Comparison of ENCODE assay signal across 24 mouse cellular contexts in the genomic region with DNA sequence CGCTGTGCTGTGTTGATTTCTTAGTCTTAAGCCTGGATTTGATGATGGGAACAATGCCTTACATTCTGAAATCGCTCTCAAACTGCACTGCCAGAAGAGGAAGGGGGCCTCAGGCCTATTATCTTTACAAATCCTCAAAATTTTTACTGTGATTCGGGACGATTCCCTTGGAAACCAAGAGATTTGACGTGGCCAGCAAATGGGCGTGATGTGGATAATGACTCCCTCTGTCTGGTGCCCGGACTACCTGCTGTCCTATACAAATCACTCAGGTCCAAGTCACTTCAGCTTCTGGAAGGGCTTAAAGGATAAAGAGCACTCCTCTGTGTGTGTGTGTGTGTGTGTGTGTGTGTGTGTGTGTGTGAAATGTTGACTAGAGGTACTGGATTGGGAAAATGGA. TPM values are rescaled to one million over a fixed set of nuclear protein-coding genes. Genes with fewer than 3 reads are reported as not detected.
DNase-seq lines count a peak whose midpoint lies in the region; ATAC-seq and TF ChIP-seq lines count a peak whose summit lies in the region.
"Had no signal": no experiment of that assay in that cellular context is flagged by ENCODE, and none has a peak within 500 bp of the region (broad histone marks: within the 10 kb centered on the region; RNA-seq: fewer than 3 reads in every experiment).

No protein-coding gene starts in this region.

- peak; percentile 22 for DNase-seq in embryo, embryonic 10.5 days (ENCODE audit: low spot score)
- DNase-seq in embryo, embryonic 11 days = no peak
- DNase-seq in hindbrain, postnatal 0 days (ENCODE audit: low spot score) = peak; percentile 8
- peak; percentile 11 for DNase-seq in Muller cell, postnatal 12 days (ENCODE audit: inconsistent ontology term)
- DNase-seq in midbrain, embryonic 14.5 days = peak; percentile 29
- no peak for DNase-seq in lung, adult 2 months
- DNase-seq: adrenal gland, postnatal 10 days; B cell, adult 2 months; cerebellum, adult 11-12 months; cerebellum, adult 9-10 months; cerebellum, postnatal 25 days; gastrocnemius, postnatal 10 days; heart, adult 18-20 months; heart, postnatal 14 days had no signal

- no peaks in the 10 kb centered on the region for H3K9me3 ChIP-seq in hindbrain, postnatal 0 days (ENCODE audit: low read length)
- no peaks in the 10 kb centered on the region for H3K9me3 ChIP-seq in hindbrain, embryonic 13.5 days
- no peaks in the 10 kb centered on the region for H3K9me3 ChIP-seq in midbrain, embryonic 14.5 days (ENCODE audit: control insufficient read depth, low read length)
- H3K9me3 ChIP-seq: embryonic facial prominence, embryonic 10.5 days; G1E; heart, embryonic 15.5 days had no signal

- H3K4me2 ChIP-seq in hindbrain, postnatal 0 days (ENCODE audit: low read depth, low read length) = 0 out of 2 replicates have a peak overlapping the region, but pooled peaks have one; percentile 6
- no peak overlapping the region for H3K4me2 ChIP-seq in hindbrain, embryonic 13.5 days
- H3K4me2 ChIP-seq in midbrain, embryonic 14.5 days (ENCODE audit: low read length) = 0 out of 2 replicates have a peak overlapping the region, but pooled peaks have one; percentile 9
- H3K4me2 ChIP-seq: heart, embryonic 11.5 days; heart, embryonic 15.5 days; hindbrain, embryonic 14.5 days had no signal

- peaks cover 3% of the 10 kb centered on the region; the same call in 1 of the 2 replicates for H3K4me1 ChIP-seq in hindbrain, postnatal 0 days (ENCODE audit: insufficient read depth, low read length)
- H3K4me1 ChIP-seq in hindbrain, embryonic 13.5 days (replicated peaks) = peaks cover 7% of the 10 kb centered on the region
- H3K4me1 ChIP-seq in midbrain, embryonic 14.5 days (ENCODE audit: control insufficient read depth, insufficient read depth, low read length) = peaks cover 4% of the 10 kb centered on the region; the same call in 1 of the 2 replicates
- H3K4me1 ChIP-seq in lung, adult 2 months (ENCODE audit: control insufficient read depth, insufficient read depth, low read length) = no peaks in the 10 kb centered on the region
- H3K4me1 ChIP-seq: heart, embryonic 15.5 days had no signal

- no peak overlapping the region for H3K4me3 ChIP-seq in hindbrain, postnatal 0 days (ENCODE audit: low read length)
- H3K4me3 ChIP-seq in hindbrain, embryonic 13.5 days = no peak overlapping the region
- H3K4me3 ChIP-seq in midbrain, embryonic 14.5 days (replicated peaks; ENCODE audit: low read depth, low read length) = no peak overlapping the region
- H3K4me3 ChIP-seq in lung, adult 2 months (replicated peaks; ENCODE audit: extremely low read depth, low read depth, low read length) = no peak overlapping the region
- H3K4me3 ChIP-seq: embryonic facial prominence, embryonic 10.5 days; heart, embryonic 15.5 days had no signal

- no peaks in the 10 kb centered on the region for H3K36me3 ChIP-seq in hindbrain, postnatal 0 days (ENCODE audit: insufficient read depth, low read length)
- H3K36me3 ChIP-seq in hindbrain, embryonic 13.5 days = no peaks in the 10 kb centered on the region
- no peaks in the 10 kb centered on the region for H3K36me3 ChIP-seq in midbrain, embryonic 14.5 days (ENCODE audit: control insufficient read depth, insufficient read depth, low read length)
- H3K36me3 ChIP-seq: embryonic facial prominence, embryonic 10.5 days; G1E; heart, embryonic 15.5 days had no signal

- no peak for TF ChIP-seq CTCF in hindbrain, postnatal 0 days (IDR thresholded peaks at IDR 0.05; ENCODE audit: low read depth)
- TF ChIP-seq CTCF in lung, adult 2 months (IDR thresholded peaks at IDR 0.05; ENCODE audit: insufficient read depth, low read length) = no peak

- no peak overlapping the region for H3K9ac ChIP-seq in hindbrain, postnatal 0 days (replicated peaks; ENCODE audit: low read length)
- H3K9ac ChIP-seq in hindbrain, embryonic 13.5 days = no peak overlapping the region
- no peak overlapping the region for H3K9ac ChIP-seq in midbrain, embryonic 14.5 days (replicated peaks; ENCODE audit: low read length)
- H3K9ac ChIP-seq: heart, embryonic 15.5 days; hindbrain, embryonic 14.5 days had no signal

- TF ChIP-seq POLR2A in lung, adult 2 months (IDR thresholded peaks at IDR 0.05; ENCODE audit: borderline replicate concordance, extremely low read depth, low read depth, low read length) = no peak

- 22% methylated on average over 7 of the region's 7 CpGs for WGBS in hindbrain, postnatal 0 days
- WGBS in hindbrain, embryonic 13.5 days = 29% methylated on average over 7 of the region's 7 CpGs
- 5% methylated on average over 7 of the region's 7 CpGs for whole genome bisulfite sequencing in midbrain, embryonic 14.5 days
- WGBS in lung, adult 2 months = 84% methylated on average over 7 of the region's 7 CpGs

- 0 out of 2 replicates have a peak, but pooled peaks have one; percentile 29 for ATAC-seq in hindbrain, postnatal 0 days
- no peak for ATAC-seq in hindbrain, embryonic 13.5 days (ENCODE audit: low FRiP score)
- ATAC-seq in midbrain, embryonic 14.5 days (ENCODE audit: low FRiP score, low TSS enrichment) = no peak
- ATAC-seq: CD4-positive, CD25-positive, alpha-beta regulatory T cell, adult 4 months had no signal

- no peak overlapping the region for H3K27ac ChIP-seq in hindbrain, postnatal 0 days
- no peak overlapping the region for H3K27ac ChIP-seq in hindbrain, embryonic 13.5 days
- no peak overlapping the region for H3K27ac ChIP-seq in midbrain, embryonic 14.5 days (replicated peaks; ENCODE audit: low read depth, low read length)
- H3K27ac ChIP-seq: embryonic facial prominence, embryonic 10.5 days; heart, embryonic 15.5 days; hindbrain, embryonic 14.5 days had no signal

- H3K27me3 ChIP-seq in hindbrain, postnatal 0 days (ENCODE audit: insufficient read depth, low read length) = no peaks in the 10 kb centered on the region
- no peaks in the 10 kb centered on the region for H3K27me3 ChIP-seq in hindbrain, embryonic 13.5 days
- H3K27me3 ChIP-seq in midbrain, embryonic 14.5 days (ENCODE audit: control insufficient read depth, insufficient read depth, low read length) = peaks cover 9% of the 10 kb centered on the region; the same call in 1 of the 2 replicates

RNA-seq across cellular contexts. Expression of a gene that starts 35.0 kb away (rescaled TPM):
- not detected in 2 replicates for total RNA-seq in hindbrain, postnatal 0 days (2014; rRNA removed)
- polyA plus RNA-seq in hindbrain, postnatal 0 days (2015; fragmentation: Nextera tagmentation; extraction: Ambion mirVana) = not detected in 2 replicates
- not detected in 2 replicates for polyA plus RNA-seq in hindbrain, embryonic 13.5 days (2015; fragmentation: Nextera tagmentation; extraction: Ambion mirVana)
- 0.09 TPM in 1 of 2 replicates, not detected in the other for polyA plus RNA-seq in midbrain, embryonic 14.5 days (2014; fragmentation: Nextera tagmentation; extraction: Ambion mirVana)
- 0.04 and 0.05 TPM in 2 replicates for polyA plus RNA-seq in lung, adult 2 months (2012; rRNA removed)
- total RNA-seq: adrenal gland, postnatal 10 days; G1E; gastrocnemius, postnatal 10 days; gastrocnemius, postnatal 4 days; heart, adult 18-20 months; heart, postnatal 14 days; hematopoietic stem cell, adult 5-6 weeks had no signal
- polyA plus RNA-seq: CD4-positive, CD25-positive, alpha-beta regulatory T cell, adult 4 months; embryonic facial prominence, embryonic 14.5 days; G1E; heart, embryonic 11.5 days; heart, embryonic 15.5 days; hindbrain, embryonic 14.5 days had no signal

RNA-seq across cellular contexts. Expression of a gene that starts 55.0 kb away (rescaled TPM):
- total RNA-seq in hindbrain, postnatal 0 days (2014; rRNA removed) = 0.90 and 0.99 TPM in 2 replicates
- 1.1 and 1.8 TPM in 2 replicates for polyA plus RNA-seq in hindbrain, postnatal 0 days (2015; fragmentation: Nextera tagmentation; extraction: Ambion mirVana)
- 1.4 and 1.5 TPM in 2 replicates for polyA plus RNA-seq in hindbrain, embryonic 13.5 days (2015; fragmentation: Nextera tagmentation; extraction: Ambion mirVana)
- 1.1 and 1.2 TPM in 2 replicates for polyA plus RNA-seq in midbrain, embryonic 14.5 days (2014; fragmentation: Nextera tagmentation; extraction: Ambion mirVana)
- polyA plus RNA-seq in lung, adult 2 months (2012; rRNA removed) = 0.62 and 0.67 TPM in 2 replicates
- total RNA-seq: gastrocnemius, postnatal 10 days; gastrocnemius, postnatal 4 days; heart, adult 18-20 months; heart, postnatal 14 days; hematopoietic stem cell, adult 5-6 weeks had no signal
- polyA plus RNA-seq: CD4-positive, CD25-positive, alpha-beta regulatory T cell, adult 4 months; G1E; heart, embryonic 11.5 days; heart, embryonic 15.5 days had no signal

Comparison
In these comparisons a context has a peak if more than half of its experiments do, and no peak if none do; other contexts are left out.
1. DNase-seq: peak in embryo, embryonic 10.5 days (single experiment), hindbrain, postnatal 0 days (single experiment), Muller cell, postnatal 12 days (single experiment) and midbrain, embryonic 14.5 days (single experiment); none in embryo, embryonic 11 days (single experiment) and lung, adult 2 months (single experiment).